ENCODE assay signal across 1 mouse cellular context in the genomic region with DNA sequence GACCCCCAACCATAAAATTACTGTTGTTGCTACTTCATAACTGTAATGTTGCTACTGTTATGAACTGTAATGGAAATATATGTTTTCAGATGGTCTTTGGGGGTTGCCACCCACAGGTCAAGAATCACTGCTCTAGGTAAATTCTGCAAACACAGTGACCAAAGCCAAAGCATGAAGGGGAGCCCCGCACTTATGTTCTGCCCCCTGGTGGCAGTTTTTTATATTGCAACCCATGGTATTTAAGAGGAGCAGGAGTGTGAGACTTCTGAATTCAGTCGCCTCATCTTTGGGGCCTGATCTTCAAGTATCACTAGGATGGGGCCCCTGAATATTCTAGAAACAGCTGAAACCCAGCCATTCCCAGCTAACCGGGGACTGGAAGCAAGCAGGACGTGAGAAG.
A peak's percentile ranks its signal among the peaks of the same experiment; 100 is the strongest.
TF ChIP-seq lines count a peak whose summit lies in the region.

No protein-coding gene starts in this region.

TF ChIP-seq in CH12.LX, 34 proteins besides CTCF, POLR2A, EP300 and RAD21:
- peak; percentile 83 for TF ChIP-seq SMC3 (IDR thresholded peaks at IDR 0.05; ENCODE audit: low read depth, low read length)
- no peak for TF ChIP-seq GABPA (IDR thresholded peaks at IDR 0.05; ENCODE audit: insufficient replicate concordance, low read depth, low read length)
